Mouse (Mus musculus) limb, embryonic 14.5 days (tissue): ENCODE data around the gene Atg4a-ps. TPM values are rescaled to one million over a fixed set of nuclear protein-coding genes. Genes with fewer than 3 reads are reported as not detected.

ENCODE experiments used
- ATAC-seq: fragments of 200-750 bp; cut with Nextera tagmentation; 2 replicates; pipeline ENCODE4 v1.8.0; 2017; ENCODE audit warnings: low read depth, moderate number of reproducible peaks, moderate TSS enrichment; ENCODE audit not compliant: low FRiP score
- DNase-seq: peaks from one replicate; pipeline ENCODE4 v3.0.0-alpha.2; 2015; ENCODE audit warnings: low spot score
- H3K27ac ChIP-seq: fragments of 300-500 bp; sonication (generic); replicated peaks from 2 replicates; pipeline ENCODE4 v1.5.1; 2014; ENCODE audit warnings: low read depth, mild to moderate bottlenecking, low read length, moderate library complexity, mixed read lengths
- H3K27me3 ChIP-seq: fragments of 300-500 bp; sonication (generic); 2 replicates; pipeline ENCODE4 v1.6.1; 2014; ENCODE audit warnings: low read length, mixed read lengths; ENCODE audit not compliant: control insufficient read depth, insufficient read depth
- H3K36me3 ChIP-seq: fragments of 300-500 bp; sonication (generic); 2 replicates; pipeline ENCODE4 v1.6.1; 2014; ENCODE audit warnings: mild to moderate bottlenecking, low read length, moderate library complexity, mixed read lengths; ENCODE audit not compliant: control insufficient read depth, insufficient read depth
- H3K4me1 ChIP-seq: fragments of 300-500 bp; sonication (generic); 2 replicates; pipeline ENCODE4 v1.6.1; 2014; ENCODE audit warnings: antibody characterized with exemption, low read length, mixed read lengths; ENCODE audit not compliant: control insufficient read depth, insufficient read depth
- H3K4me2 ChIP-seq: fragments of 300-500 bp; sonication (generic); replicated peaks from 2 replicates; pipeline ENCODE4 v1.6.1; 2014; ENCODE audit warnings: low read depth, mild to moderate bottlenecking, low read length, moderate library complexity; ENCODE audit not compliant: severe bottlenecking
- H3K4me3 ChIP-seq: fragments of 300-500 bp; sonication (generic); replicated peaks from 2 replicates; pipeline ENCODE4 v1.5.1; 2014; ENCODE audit warnings: low read length
- H3K9ac ChIP-seq: fragments of 300-500 bp; sonication (generic); 2 replicates; pipeline ENCODE4 v1.6.1; 2014; ENCODE audit warnings: mild to moderate bottlenecking, low read depth, low read length, moderate library complexity; ENCODE audit not compliant: severe bottlenecking
- H3K9me3 ChIP-seq: fragments of 300-500 bp; sonication (generic); 2 replicates; pipeline ENCODE4 v1.6.1; 2016; ENCODE audit warnings: low read length; ENCODE audit not compliant: control insufficient read depth
- POLR2A ChIP-seq: fragments of 200-500 bp; IDR thresholded peaks from 2 replicates; pipeline ENCODE4 v1.8.0; 2012; ENCODE audit warnings: inconsistent platforms, mild to moderate bottlenecking, moderate library complexity, borderline replicate concordance; ENCODE audit not compliant: insufficient read depth, insufficient read length; ENCODE audit errors: extremely low read depth
- WGBS: fragments of 180-500 bp; shearing (Covaris S2); extraction: QIAGEN DNeasy Blood & Tissue Kit; methylation state at CpG from one replicate; pipeline ENCODE4 v1.1.7; 2014; 5-methylcytosine and 5-hydroxymethylcytosine counted together
- polyA plus RNA-seq, 2 experiments: library from polyadenylated mRNA; depleted of rRNA in 1 of 2; stranded (reverse) in 1 of 2; unstranded in 1 of 2; fragments of >200 nt; fragmentation: Nextera tagmentation in 1 of 2; extraction: Ambion mirVana in 1 of 2; gene quantifications; 2 replicates each; pipeline versions ENCODE4 v1.2.1 to v1.2.3; 2012 to 2014

Atg4a-ps gene
- polyA plus RNA-seq, 2 experiments, result 0.11 to 0.36 TPM

DNA sequence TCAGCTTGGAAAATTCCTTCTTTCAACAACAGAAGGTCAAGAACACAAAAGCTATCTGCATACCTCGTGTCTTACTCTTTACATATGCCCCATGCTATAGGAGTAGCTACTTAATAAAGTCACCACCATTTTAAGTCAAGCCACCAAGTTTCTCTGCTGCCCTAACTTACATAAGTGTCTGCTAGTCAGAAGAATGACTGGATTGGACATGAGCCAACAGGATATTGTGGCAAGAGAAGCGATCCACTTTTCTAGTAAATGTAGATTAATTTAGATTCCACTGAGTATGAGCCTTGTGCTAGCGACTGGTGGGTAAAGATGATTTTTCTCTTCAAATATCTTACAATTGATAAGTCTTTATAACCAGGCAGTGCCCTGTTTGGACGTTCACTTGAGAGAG, 12.0 kb downstream of the Atg4a-ps start:
- no peak for ATAC-seq
- no peak overlapping the region for H3K9ac ChIP-seq
- H3K9me3 ChIP-seq, result no peaks in the 10 kb centered on the region
- H3K27me3 ChIP-seq, result no peaks in the 10 kb centered on the region
- no peaks in the 10 kb centered on the region for H3K4me1 ChIP-seq
- H3K36me3 ChIP-seq, result no peaks in the 10 kb centered on the region
- TF ChIP-seq POLR2A, result no peak
- DNase-seq, result no peak
- no peak overlapping the region for H3K4me3 ChIP-seq
- no peak overlapping the region for H3K27ac ChIP-seq
- WGBS, result 66% methylated on average over 4 of the region's 4 CpGs
- no peak overlapping the region for H3K4me2 ChIP-seq

DNA sequence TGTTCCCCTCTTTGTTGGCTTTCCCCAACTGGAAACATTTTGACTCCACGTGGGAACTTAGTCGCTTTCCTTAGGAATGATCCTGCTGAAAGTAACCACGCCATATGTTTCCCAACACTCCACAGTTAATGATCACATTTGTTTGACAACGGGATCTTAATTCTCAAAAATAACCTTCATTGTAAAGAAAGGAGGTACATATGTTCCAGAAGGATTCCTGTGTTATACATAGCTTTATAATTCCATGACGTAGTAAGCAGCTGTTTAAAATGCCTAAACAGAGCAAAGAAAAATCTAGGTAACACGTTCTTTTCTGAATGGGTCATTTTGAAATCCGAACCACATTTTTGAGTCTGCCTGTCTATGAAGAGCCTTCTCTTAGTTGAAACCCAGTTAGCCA, 12.7 kb downstream of the Atg4a-ps start:
- no peaks in the 10 kb centered on the region for H3K36me3 ChIP-seq
- DNase-seq (no peak), ATAC-seq (no peak)
- no peaks in the 10 kb centered on the region for H3K27me3 ChIP-seq
- H3K27ac ChIP-seq, result no peak overlapping the region
- H3K9me3 ChIP-seq, result no peaks in the 10 kb centered on the region
- no peak overlapping the region for H3K9ac ChIP-seq
- H3K4me1 ChIP-seq, result no peaks in the 10 kb centered on the region
- WGBS, result 63% methylated on average over 7 of the region's 7 CpGs
- no peak overlapping the region for H3K4me2 ChIP-seq
- TF ChIP-seq POLR2A, result no peak
- no peak overlapping the region for H3K4me3 ChIP-seq

DNA sequence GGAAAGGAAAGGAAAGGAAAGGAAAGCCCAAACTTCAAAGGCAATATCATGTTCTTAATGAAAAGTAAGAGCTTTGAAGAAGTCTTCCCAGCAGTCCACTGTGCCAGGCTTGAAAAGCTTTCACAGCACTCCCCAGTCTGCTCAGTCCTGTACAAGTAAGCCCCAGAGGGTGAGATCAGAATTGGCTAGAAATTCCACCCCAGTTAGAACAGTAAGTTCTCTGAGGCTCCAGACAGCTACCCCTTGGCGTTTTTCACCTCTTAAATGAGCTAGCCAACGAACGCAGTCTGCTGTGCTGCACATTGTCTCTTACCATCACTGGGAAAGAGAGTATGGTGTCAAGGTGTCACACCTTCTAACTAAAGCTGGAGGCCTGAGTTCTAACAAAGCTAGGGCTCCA, 18.2 kb downstream of the Atg4a-ps start:
- H3K27me3 ChIP-seq, result no peaks in the 10 kb centered on the region
- no peak for TF ChIP-seq POLR2A
- H3K9ac ChIP-seq, result no peak overlapping the region
- no peak overlapping the region for H3K4me3 ChIP-seq
- no peak overlapping the region for H3K27ac ChIP-seq
- no peaks in the 10 kb centered on the region for H3K4me1 ChIP-seq
- H3K4me2 ChIP-seq, result no peak overlapping the region
- no peak for ATAC-seq
- 69% methylated on average over 3 of the region's 3 CpGs for WGBS
- DNase-seq, result no peak
- H3K36me3 ChIP-seq, result no peaks in the 10 kb centered on the region
- H3K9me3 ChIP-seq, result no peaks in the 10 kb centered on the region

DNA sequence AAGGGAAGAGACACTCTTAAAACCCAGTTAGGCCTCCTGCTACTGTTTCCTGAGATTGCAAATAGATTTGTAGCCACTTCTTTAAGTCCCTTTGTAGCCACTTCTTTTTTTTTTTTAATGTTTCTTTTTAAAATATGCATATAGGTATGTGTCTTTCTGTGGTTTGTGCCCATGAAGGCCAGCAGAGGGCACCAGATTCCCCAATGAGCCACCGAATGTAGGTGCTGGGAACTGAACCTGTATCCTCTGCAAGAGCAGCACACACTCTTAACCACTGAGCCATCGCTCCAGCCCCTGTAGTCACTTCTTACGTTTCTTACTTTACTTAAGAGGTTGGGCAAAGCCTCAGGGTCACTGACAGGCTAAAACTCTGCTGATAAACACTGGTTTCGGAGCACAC, 19.4 kb downstream of the Atg4a-ps start:
- H3K36me3 ChIP-seq, result no peaks in the 10 kb centered on the region
- no peaks in the 10 kb centered on the region for H3K9me3 ChIP-seq
- no peaks in the 10 kb centered on the region for H3K27me3 ChIP-seq
- H3K27ac ChIP-seq, result no peak overlapping the region
- DNase-seq (no peak), ATAC-seq (no peak)
- H3K4me1 ChIP-seq, result no peaks in the 10 kb centered on the region
- H3K4me2 ChIP-seq, result no peak overlapping the region
- 94% methylated on average over 4 of the region's 4 CpGs for WGBS
- no peak for TF ChIP-seq POLR2A
- no peak overlapping the region for H3K9ac ChIP-seq
- no peak overlapping the region for H3K4me3 ChIP-seq

GRCm38 (mm10) chr3:103625169-103625568, 20.7 kb downstream of the Atg4a-ps start:
- Histone ChIP-seq H3K36me3 (no peaks in the 10 kb centered on the region), H3K27me3 (no peaks in the 10 kb centered on the region), H3K27ac (no peak overlapping the region), H3K9ac (no peak overlapping the region), H3K4me1 (no peaks in the 10 kb centered on the region), H3K4me3 (no peak overlapping the region), H3K9me3 (no peaks in the 10 kb centered on the region), H3K4me2 (no peak overlapping the region)
- 82% methylated on average over 13 of the region's 13 CpGs for WGBS
- TF ChIP-seq POLR2A, result no peak
- ATAC-seq, result no peak
- no peak for DNase-seq

- no peaks in the 10 kb centered on the region for H3K36me3 ChIP-seq
- DNase-seq (peak; percentile 25), ATAC-seq (no peak)
- H3K4me2 ChIP-seq, result no peak overlapping the region
- H3K4me3 ChIP-seq, result no peak overlapping the region
- no peak overlapping the region for H3K9ac ChIP-seq
- no peaks in the 10 kb centered on the region for H3K4me1 ChIP-seq
- H3K27me3 ChIP-seq, result no peaks in the 10 kb centered on the region
- H3K9me3 ChIP-seq, result no peaks in the 10 kb centered on the region
- WGBS, result 65% methylated on average over 5 of the region's 5 CpGs
- no peak overlapping the region for H3K27ac ChIP-seq
- no peak for TF ChIP-seq POLR2A
Observed at GRCm38 (mm10) chr3:103624591-103625051, 21.2 kb downstream of the Atg4a-ps start.
